Mouse (Mus musculus): Measurements from ENCODE around the gene Olfr1342. TPM values are rescaled to one million over a fixed set of nuclear protein-coding genes. Genes with fewer than 3 reads are reported as not detected.

The Olfr1342 gene
- polyA plus RNA-seq (2015; fragmentation: Nextera tagmentation; extraction: Ambion mirVana): not detected in 2 replicates

DNA sequence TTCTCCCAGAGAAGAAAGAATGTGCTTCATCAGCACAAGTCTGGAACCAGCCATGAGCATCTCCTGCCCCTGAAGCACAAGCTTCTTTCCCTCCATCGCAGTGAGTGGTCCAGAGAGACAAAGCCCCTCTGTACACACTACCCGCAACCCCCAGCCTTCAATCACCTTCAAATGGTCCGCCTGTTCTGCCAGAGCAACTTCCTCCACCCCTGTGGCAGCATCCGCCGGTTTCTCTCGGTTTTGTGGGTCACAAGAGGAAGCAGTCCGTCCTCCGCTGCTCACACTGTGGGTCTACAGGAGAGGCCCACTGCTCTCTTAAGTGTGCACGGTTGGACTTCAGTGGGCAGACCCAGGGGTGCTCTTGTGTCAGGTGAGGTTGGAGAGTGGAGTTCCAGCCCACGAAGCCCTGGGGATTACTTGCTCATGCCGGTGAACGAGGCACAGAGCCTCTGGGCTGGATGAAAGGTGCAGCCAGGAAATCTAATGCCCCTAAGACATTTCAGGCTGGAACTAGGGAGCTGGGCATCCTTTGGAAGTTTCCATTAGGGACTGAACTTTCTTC lies at the start of gene Olfr1342:
Olfr1342 (minus strand) TSS at position 345 of the 562 bp plus-strand sequence.
- Histone ChIP-seq H3K27ac (replicated peaks) (no peak within 1 kb of the TSS), H3K4me2 (no peak within 1 kb of the TSS), H3K36me3 (no peaks in the 10 kb centered on the region), H3K9ac (replicated peaks) (no peak within 1 kb of the TSS), H3K4me3 (replicated peaks) (no peak within 1 kb of the TSS), H3K9me3 (replicated peaks) (no peaks in the 10 kb centered on the region), H3K4me1 (no peaks in the 10 kb centered on the region), H3K27me3 (replicated peaks) (no peaks in the 10 kb centered on the region)
- WGBS: 63% methylated on average over 12 of the region's 12 CpGs
- no peak for ATAC-seq (ENCODE audit: low FRiP score)

GRCm38 (mm10) chr4:118741881-118742280 lies 49.3 kb upstream of the Olfr1342 start:
- Histone ChIP-seq H3K4me2 (peak overlapping the region; percentile 31), H3K4me3 (replicated peaks) (0 out of 2 replicates have a peak overlapping the region, but pooled peaks have one; percentile 1), H3K9me3 (replicated peaks) (no peaks in the 10 kb centered on the region; the same call in 1 of the 2 replicates), H3K4me1 (peaks cover 8% of the 10 kb centered on the region; the same call in 1 of the 2 replicates), H3K36me3 (no peaks in the 10 kb centered on the region), H3K9ac (replicated peaks) (no peak overlapping the region), H3K27ac (replicated peaks) (no peak overlapping the region), H3K27me3 (replicated peaks) (peaks cover 18% of the 10 kb centered on the region)
- no peak for ATAC-seq (ENCODE audit: low FRiP score)
- 4% methylated on average over 16 of the region's 16 CpGs for WGBS

- Histone ChIP-seq H3K9ac (replicated peaks) (no peak overlapping the region), H3K36me3 (no peaks in the 10 kb centered on the region), H3K4me3 (replicated peaks) (no peak overlapping the region), H3K4me1 (peaks cover 8% of the 10 kb centered on the region; the same call in 1 of the 2 replicates), H3K4me2 (peak overlapping the region; percentile 31), H3K27ac (replicated peaks) (no peak overlapping the region), H3K27me3 (replicated peaks) (peaks cover 18% of the 10 kb centered on the region), H3K9me3 (replicated peaks) (no peaks in the 10 kb centered on the region; the same call in 1 of the 2 replicates)
- 8% methylated on average over 11 of the region's 11 CpGs for WGBS
- no peak for ATAC-seq (ENCODE audit: low FRiP score)
Measured at GRCm38 (mm10) chr4:118740988-118741698, 48.6 kb upstream of the Olfr1342 start.

GRCm38 (mm10) chr4:118739574-118739973 lies 47.0 kb upstream of the Olfr1342 start:
- no peak for ATAC-seq (ENCODE audit: low FRiP score)
- H3K27ac ChIP-seq (replicated peaks): no peak overlapping the region
- peaks cover 18% of the 10 kb centered on the region for H3K27me3 ChIP-seq (replicated peaks)
- H3K4me3 ChIP-seq (replicated peaks): no peak overlapping the region
- H3K9ac ChIP-seq (replicated peaks): no peak overlapping the region
- 58% methylated on average over 3 of the region's 3 CpGs for WGBS
- H3K9me3 ChIP-seq (replicated peaks): no peaks in the 10 kb centered on the region
- peaks cover 8% of the 10 kb centered on the region; the same call in 1 of the 2 replicates for H3K4me1 ChIP-seq
- H3K36me3 ChIP-seq: no peaks in the 10 kb centered on the region
- no peak overlapping the region for H3K4me2 ChIP-seq

GRCm38 (mm10) chr4:118731875-118732274 lies 39.3 kb upstream of the Olfr1342 start, which contains the start of gene Olfr1339:
Gene Olfr1339, plus strand, starts transcription at chr4:118732175.
- no peaks in the 10 kb centered on the region for H3K9me3 ChIP-seq (replicated peaks)
- no peak within 1 kb of the TSS for H3K27ac ChIP-seq (replicated peaks)
- whole genome bisulfite sequencing: 100% methylated on average over 1 of the region's 1 CpGs
- no peak within 1 kb of the TSS for H3K4me2 ChIP-seq
- no peak for ATAC-seq (ENCODE audit: low FRiP score)
- no peaks in the 10 kb centered on the region for H3K27me3 ChIP-seq (replicated peaks)
- H3K9ac ChIP-seq (replicated peaks): no peak within 1 kb of the TSS
- no peaks in the 10 kb centered on the region for H3K36me3 ChIP-seq
- H3K4me3 ChIP-seq (replicated peaks): no peak within 1 kb of the TSS
- no peaks in the 10 kb centered on the region for H3K4me1 ChIP-seq

DNA sequence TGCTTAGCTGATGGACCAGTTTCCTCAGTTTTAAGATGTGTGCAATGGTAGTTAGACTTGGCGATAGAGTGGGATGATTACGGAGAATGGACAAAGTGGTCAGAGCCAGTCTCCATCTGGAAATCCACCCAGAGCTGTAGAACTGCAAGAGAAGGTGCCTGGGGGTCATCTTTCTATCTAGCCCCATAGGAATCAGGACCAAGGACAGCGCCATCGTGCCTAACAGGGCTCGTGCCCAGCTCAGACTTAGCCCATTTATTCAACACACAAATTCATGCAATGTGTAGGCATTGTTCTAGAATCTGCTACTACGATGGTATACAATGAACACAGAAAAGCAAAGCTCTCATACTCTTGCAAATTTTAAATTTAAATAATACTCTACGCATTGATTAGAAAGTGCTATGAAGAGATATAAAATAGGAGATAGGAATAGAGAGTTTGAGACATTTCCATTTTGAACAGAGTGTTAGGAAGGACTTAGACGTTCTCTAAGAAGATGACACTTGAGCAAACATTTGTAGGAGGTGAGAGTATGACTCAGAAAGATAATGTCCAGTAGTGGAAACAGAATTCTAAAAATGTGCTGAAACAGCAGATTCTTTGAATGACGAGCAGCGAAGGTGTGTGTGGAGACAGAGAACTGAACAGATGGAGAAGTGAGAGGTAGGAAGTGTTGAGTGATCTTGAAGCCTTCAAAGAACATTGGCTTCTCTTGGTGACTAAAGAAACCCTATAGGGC lies 29.4 kb upstream of the Olfr1342 start:
- Histone ChIP-seq H3K27me3 (replicated peaks) (no peaks in the 10 kb centered on the region), H3K27ac (replicated peaks) (no peak overlapping the region), H3K36me3 (no peaks in the 10 kb centered on the region), H3K4me1 (no peaks in the 10 kb centered on the region), H3K9ac (replicated peaks) (no peak overlapping the region), H3K9me3 (replicated peaks) (no peaks in the 10 kb centered on the region), H3K4me2 (no peak overlapping the region), H3K4me3 (replicated peaks) (no peak overlapping the region)
- ATAC-seq (ENCODE audit: low FRiP score): no peak
- WGBS: 62% methylated on average over 10 of the region's 10 CpGs

GRCm38 (mm10) chr4:118719838-118720237 lies 27.3 kb upstream of the Olfr1342 start, which contains the start of gene Olfr1340:
Gene Olfr1340, plus strand, starts transcription at chr4:118720138.
- Histone ChIP-seq H3K27me3 (replicated peaks) (no peaks in the 10 kb centered on the region), H3K4me1 (no peaks in the 10 kb centered on the region), H3K9me3 (replicated peaks) (no peaks in the 10 kb centered on the region), H3K4me2 (no peak within 1 kb of the TSS), H3K4me3 (replicated peaks) (no peak within 1 kb of the TSS), H3K27ac (replicated peaks) (no peak within 1 kb of the TSS), H3K36me3 (no peaks in the 10 kb centered on the region), H3K9ac (replicated peaks) (no peak within 1 kb of the TSS)
- no peak for ATAC-seq (ENCODE audit: low FRiP score)

- no peaks in the 10 kb centered on the region for H3K9me3 ChIP-seq (replicated peaks)
- H3K4me3 ChIP-seq (replicated peaks): no peak overlapping the region
- H3K27me3 ChIP-seq (replicated peaks): no peaks in the 10 kb centered on the region
- 15% methylated on average over 1 of the region's 1 CpGs for WGBS
- no peak overlapping the region for H3K27ac ChIP-seq (replicated peaks)
- no peak overlapping the region for H3K4me2 ChIP-seq
- no peak for ATAC-seq (ENCODE audit: low FRiP score)
- no peaks in the 10 kb centered on the region for H3K36me3 ChIP-seq
- no peaks in the 10 kb centered on the region for H3K4me1 ChIP-seq
- H3K9ac ChIP-seq (replicated peaks): no peak overlapping the region
Measured at GRCm38 (mm10) chr4:118711656-118712055, 19.1 kb upstream of the Olfr1342 start.

DNA sequence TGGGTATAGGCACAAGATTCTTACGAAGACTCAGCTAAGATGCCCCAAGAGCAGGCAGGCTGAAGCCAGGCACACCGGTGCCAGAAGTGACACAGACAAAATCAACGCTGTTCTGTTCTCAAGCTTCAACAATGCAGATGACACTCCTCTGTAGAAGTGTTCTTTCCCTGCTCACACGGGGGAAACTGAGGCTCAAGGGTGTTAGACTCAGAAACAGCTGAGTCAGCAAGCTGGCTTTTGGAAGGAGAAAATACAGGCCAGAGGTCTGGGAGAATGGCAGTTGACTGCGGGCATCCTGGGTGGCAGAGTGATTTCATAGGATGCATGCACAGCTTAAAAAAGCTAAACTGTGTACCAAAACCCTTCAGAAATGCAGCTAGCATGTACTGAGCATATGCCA lies 15.5 kb upstream of the Olfr1342 start:
- 86% methylated on average over 5 of the region's 5 CpGs for WGBS
- Histone ChIP-seq H3K27ac (replicated peaks) (no peak overlapping the region), H3K4me3 (replicated peaks) (no peak overlapping the region), H3K4me2 (no peak overlapping the region), H3K27me3 (replicated peaks) (no peaks in the 10 kb centered on the region), H3K9me3 (replicated peaks) (no peaks in the 10 kb centered on the region), H3K36me3 (no peaks in the 10 kb centered on the region), H3K9ac (replicated peaks) (no peak overlapping the region), H3K4me1 (no peaks in the 10 kb centered on the region)
- no peak for ATAC-seq (ENCODE audit: low FRiP score)

DNA sequence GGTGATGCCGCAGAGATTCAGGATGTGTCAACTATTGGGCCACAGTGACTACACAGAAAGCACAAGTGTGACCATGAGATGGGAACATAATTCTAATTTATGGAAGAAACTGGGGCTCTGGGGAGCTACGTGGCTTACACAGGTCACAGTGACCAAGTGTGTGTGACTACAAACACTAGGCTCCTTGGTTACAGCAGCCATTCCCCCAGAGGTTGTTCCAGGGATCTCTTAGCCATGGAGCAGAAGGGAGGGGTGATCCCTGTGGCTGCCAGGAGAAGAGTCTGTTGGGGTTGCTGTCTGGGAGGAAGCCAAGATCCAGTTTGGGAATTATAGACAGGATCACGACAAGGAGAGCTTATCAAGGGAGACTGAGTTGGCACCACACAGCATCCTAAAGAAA lies 10.7 kb upstream of the Olfr1342 start, which contains the start of gene Olfr1341:
Olfr1341 (plus strand) TSS at position 301 of the 400 bp plus-strand sequence.
- WGBS: 81% methylated on average over 3 of the region's 3 CpGs
- H3K9ac ChIP-seq (replicated peaks): no peak within 1 kb of the TSS
- H3K36me3 ChIP-seq: no peaks in the 10 kb centered on the region
- H3K4me2 ChIP-seq: no peak within 1 kb of the TSS
- H3K27ac ChIP-seq (replicated peaks): no peak within 1 kb of the TSS
- H3K4me3 ChIP-seq (replicated peaks): no peak within 1 kb of the TSS
- H3K4me1 ChIP-seq: no peaks in the 10 kb centered on the region
- H3K9me3 ChIP-seq (replicated peaks): no peaks in the 10 kb centered on the region
- no peaks in the 10 kb centered on the region for H3K27me3 ChIP-seq (replicated peaks)
- ATAC-seq (ENCODE audit: low FRiP score): no peak

- Histone ChIP-seq H3K9me3 (replicated peaks) (no peaks in the 10 kb centered on the region), H3K36me3 (no peaks in the 10 kb centered on the region), H3K9ac (replicated peaks) (no peak overlapping the region), H3K27ac (replicated peaks) (no peak overlapping the region), H3K4me3 (replicated peaks) (no peak overlapping the region), H3K27me3 (replicated peaks) (no peaks in the 10 kb centered on the region), H3K4me1 (no peaks in the 10 kb centered on the region), H3K4me2 (no peak overlapping the region)
- WGBS: 47% methylated on average over 2 of the region's 2 CpGs
- ATAC-seq (ENCODE audit: low FRiP score): no peak
Measured at GRCm38 (mm10) chr4:118693812-118694211, 1.3 kb upstream of the Olfr1342 start.
